Mouse (Mus musculus) neural tube, embryonic 15.5 days (tissue): ENCODE measurements around the gene Tmc8. TPM values are rescaled to one million over a fixed set of nuclear protein-coding genes. Genes with fewer than 3 reads are reported as not detected.
"Not testable (repeated sequence)": the region's sequence is repeated elsewhere in the genome, so short reads cannot be mapped to it uniquely, and the experiment has no call there.

Source experiments
- ATAC-seq: fragments of 200-750 bp; cut with Nextera tagmentation; 2 replicates; pipeline ENCODE4 v1.8.0; 2017; ENCODE audit warnings: mild to moderate bottlenecking, moderate TSS enrichment, moderate library complexity; ENCODE audit not compliant: low FRiP score
- H3K27ac ChIP-seq: fragments of 300-500 bp; sonication (generic); replicated peaks from 2 replicates; pipeline ENCODE4 v1.5.1; 2015; ENCODE audit warnings: mild to moderate bottlenecking, inconsistent platforms
- H3K27me3 ChIP-seq: fragments of 300-500 bp; sonication (generic); replicated peaks from 2 replicates; pipeline ENCODE4 v1.6.1; 2015; ENCODE audit warnings: inconsistent platforms
- H3K36me3 ChIP-seq: fragments of 300-500 bp; sonication (generic); 2 replicates; pipeline ENCODE4 v1.6.1; 2015; ENCODE audit warnings: inconsistent platforms
- H3K4me1 ChIP-seq: fragments of 300-500 bp; sonication (generic); 2 replicates; pipeline ENCODE4 v1.6.1; 2015; ENCODE audit warnings: inconsistent platforms
- H3K4me2 ChIP-seq: fragments of 300-500 bp; sonication (generic); 2 replicates; pipeline ENCODE4 v1.6.1; 2015; ENCODE audit warnings: inconsistent platforms, mild to moderate bottlenecking, moderate library complexity
- H3K4me3 ChIP-seq: fragments of 300-500 bp; sonication (generic); replicated peaks from 2 replicates; pipeline ENCODE4 v1.5.1; 2015; ENCODE audit warnings: mild to moderate bottlenecking, inconsistent platforms
- H3K9ac ChIP-seq: fragments of 300-500 bp; sonication (generic); replicated peaks from 2 replicates; pipeline ENCODE4 v1.6.1; 2015; ENCODE audit warnings: mild to moderate bottlenecking, inconsistent platforms
- H3K9me3 ChIP-seq: fragments of 300-500 bp; sonication (generic); replicated peaks from 2 replicates; pipeline ENCODE4 v1.6.1; 2016; ENCODE audit warnings: inconsistent platforms
- WGBS: fragments of 180-500 bp; shearing (Covaris S2); methylation state at CpG from one replicate; pipeline ENCODE4 v1.1.7; 2015; ENCODE audit warnings: mixed read lengths; 5-methylcytosine and 5-hydroxymethylcytosine counted together
- polyA plus RNA-seq: library from polyadenylated mRNA; unstranded; fragments of >200 nt; fragmentation: Nextera tagmentation; extraction: Ambion mirVana; gene quantifications from 2 replicates; pipeline ENCODE4 v1.2.1, GENCODE M21; 2015

The Tmc8 gene
- polyA plus RNA-seq, 1 experiment from 2014 or later = 0.99 TPM

DNA sequence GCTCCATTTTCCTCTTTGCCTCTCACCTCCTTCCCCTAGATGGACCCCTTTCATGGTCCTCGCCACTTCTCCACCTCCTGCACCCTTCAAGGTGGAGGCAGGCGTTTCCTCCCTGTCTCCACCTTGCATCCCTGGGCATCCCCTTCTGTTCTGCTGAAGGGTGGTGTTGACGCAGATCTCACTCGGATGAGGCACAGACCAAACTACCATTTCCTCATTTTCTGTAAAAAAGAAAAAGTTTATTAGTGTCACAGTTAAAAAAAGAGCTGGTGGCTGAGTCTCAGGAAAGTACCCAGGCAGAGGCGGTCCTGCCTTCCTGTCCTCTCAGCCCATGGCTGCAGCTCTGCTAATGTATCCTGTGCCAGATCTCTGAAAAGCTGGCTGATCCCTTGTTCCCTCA lies 17.3 kb downstream of the Tmc8 start:
- no peaks in the 10 kb centered on the region for H3K27me3 ChIP-seq
- H3K4me1 ChIP-seq = no peaks in the 10 kb centered on the region
- H3K27ac ChIP-seq = no peak overlapping the region
- H3K4me3 ChIP-seq = no peak overlapping the region
- no peak overlapping the region for H3K4me2 ChIP-seq
- no peaks in the 10 kb centered on the region for H3K36me3 ChIP-seq
- no peaks in the 10 kb centered on the region for H3K9me3 ChIP-seq
- no peak for ATAC-seq
- 67% methylated on average over 5 of the region's 5 CpGs for WGBS
- no peak overlapping the region for H3K9ac ChIP-seq

DNA sequence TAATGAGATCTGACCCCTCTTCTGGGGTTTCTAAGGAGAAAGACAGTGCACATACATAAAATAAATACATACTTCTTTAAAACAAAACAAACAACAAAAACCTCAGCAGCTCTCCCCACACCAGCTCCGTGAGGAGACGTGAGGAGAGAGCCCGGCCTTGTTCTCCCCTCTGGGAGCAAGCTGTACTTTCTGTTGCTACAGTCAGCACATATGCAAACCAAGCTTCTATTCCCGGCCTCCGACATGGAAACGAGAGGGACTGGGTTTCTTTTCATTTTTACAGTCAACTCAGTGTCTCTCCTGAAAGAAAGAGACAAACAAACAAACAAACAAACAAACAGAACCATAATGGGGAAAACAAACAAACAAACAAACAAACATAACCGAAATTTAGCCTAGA lies 18.2 kb downstream of the Tmc8 start:
- ATAC-seq = no peak
- Histone ChIP-seq H3K36me3 (no peaks in the 10 kb centered on the region), H3K4me1 (no peaks in the 10 kb centered on the region), H3K9me3 (no peaks in the 10 kb centered on the region), H3K27me3 (no peaks in the 10 kb centered on the region), H3K4me3 (no peak overlapping the region), H3K27ac (no peak overlapping the region), H3K4me2 (no peak overlapping the region), H3K9ac (no peak overlapping the region)
- WGBS = 82% methylated on average over 7 of the region's 7 CpGs

DNA sequence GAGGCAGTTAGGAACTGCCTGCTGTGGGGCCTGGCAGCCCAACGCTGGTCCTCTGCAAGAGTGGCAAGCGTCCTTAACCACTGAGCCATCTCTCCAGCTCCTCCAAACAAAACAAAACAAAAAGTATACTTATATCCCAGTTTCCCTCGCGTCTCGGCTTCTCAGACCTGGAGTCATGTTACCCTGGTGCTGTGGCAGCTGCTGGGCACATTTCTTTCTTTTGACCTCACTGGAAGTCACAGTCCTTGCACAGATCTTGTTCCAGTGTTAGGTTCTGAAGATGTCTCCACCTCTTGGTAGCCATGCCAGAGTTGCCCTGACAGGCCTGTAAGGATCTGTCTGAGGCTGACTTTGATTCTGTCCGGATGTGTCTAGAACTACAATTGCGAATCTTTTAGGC lies 19.8 kb downstream of the Tmc8 start:
- Histone ChIP-seq H3K36me3 (no peaks in the 10 kb centered on the region), H3K9ac (no peak overlapping the region), H3K27me3 (no peaks in the 10 kb centered on the region), H3K9me3 (no peaks in the 10 kb centered on the region), H3K27ac (no peak overlapping the region), H3K4me3 (no peak overlapping the region), H3K4me1 (no peaks in the 10 kb centered on the region), H3K4me2 (no peak overlapping the region)
- WGBS = 73% methylated on average over 7 of the region's 7 CpGs
- no peak for ATAC-seq

DNA sequence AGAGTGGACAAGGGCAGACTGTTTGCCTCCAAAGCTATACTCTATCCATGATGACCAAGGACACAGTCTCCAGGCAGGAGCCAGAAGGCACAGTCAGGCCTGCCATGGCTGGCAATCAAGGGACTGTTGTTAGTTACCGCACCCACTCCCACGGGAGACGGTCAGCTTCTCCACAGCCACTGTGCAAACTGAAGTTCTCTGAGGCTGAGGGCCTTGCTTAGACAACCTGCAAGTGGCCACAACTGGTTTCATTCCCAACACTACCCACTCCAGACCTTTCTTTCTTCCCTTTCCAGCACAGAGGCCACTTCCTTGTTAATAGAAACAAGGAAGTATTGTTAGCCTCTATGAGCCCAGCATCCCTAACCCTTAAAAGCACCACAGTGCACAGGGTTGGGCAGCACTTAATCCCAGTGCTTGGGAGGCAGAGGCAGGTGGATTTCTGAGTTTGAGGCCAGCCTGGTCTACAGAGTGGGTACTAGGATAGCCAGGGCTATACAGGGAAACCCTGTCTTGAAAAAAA lies 21.4 kb downstream of the Tmc8 start:
- Histone ChIP-seq H3K9ac (no peak overlapping the region), H3K27ac (no peak overlapping the region), H3K36me3 (no peaks in the 10 kb centered on the region), H3K4me3 (no peak overlapping the region), H3K9me3 (no peaks in the 10 kb centered on the region), H3K27me3 (no peaks in the 10 kb centered on the region), H3K4me2 (no peak overlapping the region), H3K4me1 (no peaks in the 10 kb centered on the region)
- no peak for ATAC-seq
- WGBS = 97% methylated on average over 3 of the region's 3 CpGs

DNA sequence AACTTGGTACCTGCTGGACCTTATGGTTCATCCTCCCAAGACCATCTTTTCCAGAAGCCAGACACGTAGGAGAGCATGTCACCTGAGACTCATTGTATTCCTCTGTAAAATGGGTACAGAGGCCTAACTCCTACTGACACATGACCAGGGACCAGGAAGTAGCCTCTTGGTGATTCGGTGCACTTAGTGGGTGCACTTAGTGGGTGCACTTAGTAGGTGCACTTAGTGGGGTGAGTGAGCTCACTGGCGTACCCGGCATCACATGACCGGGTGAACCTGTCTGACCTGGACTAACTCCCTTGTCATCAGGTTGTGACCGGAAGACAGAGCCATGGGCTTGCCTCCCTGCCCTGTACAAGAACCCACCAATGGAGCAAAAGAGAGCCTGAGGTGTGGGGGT lies 24.9 kb downstream of the Tmc8 start:
- H3K4me1 ChIP-seq = peaks cover 19% of the 10 kb centered on the region
- no peak overlapping the region for H3K4me2 ChIP-seq
- H3K36me3 ChIP-seq = no peaks in the 10 kb centered on the region
- no peak overlapping the region for H3K27ac ChIP-seq
- no peak overlapping the region for H3K9ac ChIP-seq
- ATAC-seq = no peak
- H3K4me3 ChIP-seq = no peak overlapping the region
- peaks cover 20% of the 10 kb centered on the region for H3K27me3 ChIP-seq
- no peaks in the 10 kb centered on the region for H3K9me3 ChIP-seq
- WGBS = 88% methylated on average over 6 of the region's 6 CpGs

DNA sequence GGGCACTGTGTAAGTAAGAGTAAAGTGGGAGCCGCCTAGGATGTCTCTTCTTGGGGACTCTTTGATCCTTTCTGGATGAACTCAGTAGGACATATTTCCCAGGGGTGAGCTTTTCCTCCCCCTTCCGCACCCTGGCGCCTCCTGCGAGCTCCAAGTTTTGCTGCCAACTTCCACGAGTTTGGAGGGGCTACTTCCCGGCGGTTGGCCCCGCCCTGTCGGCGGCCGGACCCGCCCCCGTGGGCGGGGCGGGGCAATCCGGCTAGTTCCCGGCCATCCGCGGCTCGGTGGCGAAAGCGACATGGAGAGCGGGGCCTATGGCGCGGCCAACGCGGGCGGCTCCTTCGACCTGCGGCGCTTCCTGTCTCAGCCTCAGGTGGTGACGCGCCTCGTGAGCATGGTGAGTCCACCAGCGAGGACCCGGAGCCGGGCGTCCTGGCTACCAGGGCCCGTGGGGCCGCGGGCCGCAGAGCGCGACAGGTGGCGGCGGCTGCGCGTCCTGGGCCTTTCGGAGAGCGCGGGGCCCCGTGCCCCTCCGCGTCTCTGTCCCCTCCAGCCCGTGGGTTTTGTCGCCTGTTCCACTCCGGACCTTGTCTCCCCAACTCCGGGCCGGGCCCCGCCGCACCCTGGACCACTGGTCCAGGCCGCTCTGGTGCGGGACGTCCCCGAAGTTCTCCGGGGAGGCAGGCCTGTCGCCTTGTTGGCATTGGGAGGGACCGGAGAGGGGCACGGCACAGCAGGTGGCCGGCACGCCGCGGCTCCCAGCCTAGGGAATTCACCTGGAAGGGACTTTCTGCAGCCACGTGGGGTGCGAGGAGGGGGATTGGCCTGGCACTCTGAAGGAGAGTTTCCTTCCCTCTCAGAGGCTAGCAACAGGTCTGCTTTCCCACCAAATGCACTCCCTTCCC lies 27.8 kb downstream of the Tmc8 start, which contains the start of the genes Gm20708 and Syngr2:
Gm20708 (plus strand) TSS at position 262 of the 905 bp plus-strand sequence.
Syngr2 (plus strand) TSS at position 262 of the 905 bp plus-strand sequence.
- Histone ChIP-seq H3K4me3 (peak within 1 kb of the TSS; percentile 58), H3K27ac (peak within 1 kb of the TSS; percentile 28; the same call in 1 of the 2 replicates), H3K9ac (peak within 1 kb of the TSS; percentile 55), H3K9me3 (no peaks in the 10 kb centered on the region), H3K27me3 (peaks cover 20% of the 10 kb centered on the region), H3K4me2 (peak within 1 kb of the TSS; percentile 97), H3K4me1 (peaks cover 19% of the 10 kb centered on the region), H3K36me3 (no peaks in the 10 kb centered on the region)
- peak; percentile 59; the same call in 1 of the 2 replicates for ATAC-seq
- under 1% methylated on average over 75 of the region's 75 CpGs for WGBS

DNA sequence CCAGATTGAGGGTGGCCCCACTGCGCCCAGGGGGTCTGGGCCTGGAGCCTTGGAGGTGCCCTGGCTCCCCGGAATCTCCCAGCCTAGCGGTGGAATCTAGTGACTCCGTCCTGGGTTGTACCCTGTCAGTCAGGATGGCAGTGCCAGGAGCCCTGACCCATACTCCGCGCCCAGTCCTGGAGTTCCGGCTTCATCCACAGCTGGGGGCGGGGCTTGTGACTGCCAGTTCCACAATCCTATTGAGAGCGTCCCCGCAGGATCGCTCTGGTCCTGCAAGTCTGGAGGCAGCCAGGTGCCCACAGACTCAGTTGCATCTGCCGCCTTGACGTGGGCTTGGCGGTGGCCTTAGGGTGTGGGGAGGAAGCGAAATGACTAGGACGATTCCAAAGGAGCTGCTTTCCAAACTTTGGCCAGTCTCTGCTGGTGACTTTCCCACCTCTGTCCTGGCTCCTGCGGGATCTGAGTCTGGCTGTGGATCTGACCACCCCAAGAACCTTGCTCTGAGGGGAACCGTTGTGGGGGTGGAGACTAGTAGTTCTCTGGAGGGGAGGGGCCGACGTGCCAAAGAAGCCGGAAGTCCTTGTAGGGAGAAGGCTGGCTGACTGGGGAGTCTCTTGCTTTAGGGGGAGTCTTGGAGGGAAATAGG lies 28.6 kb downstream of the Tmc8 start:
- H3K9ac ChIP-seq = peak overlapping the region; percentile 55
- under 1% methylated on average over 21 of the region's 21 CpGs for WGBS
- peak; percentile 79; the same call in 1 of the 2 replicates for ATAC-seq

DNA sequence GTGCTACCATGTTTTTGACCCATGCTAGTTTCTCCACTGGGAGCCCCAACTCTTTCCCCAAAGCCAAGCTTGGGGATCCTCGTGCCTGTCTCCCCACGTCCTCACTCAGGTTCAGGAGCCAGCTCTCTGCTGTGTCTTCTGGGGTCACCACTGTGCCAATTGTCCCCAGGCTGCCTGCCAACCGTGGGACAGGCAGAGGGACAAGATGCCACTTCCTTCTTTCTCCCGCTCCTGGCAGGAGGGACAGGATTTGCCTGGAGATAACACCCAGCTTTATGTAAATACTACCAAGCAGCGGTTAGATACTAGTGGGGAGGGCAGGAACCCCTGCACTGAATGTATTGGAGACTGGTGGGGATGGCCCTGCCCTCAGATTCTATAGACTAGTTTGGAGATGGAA lies 32.0 kb downstream of the Tmc8 start:
- H3K36me3 ChIP-seq = no peaks in the 10 kb centered on the region
- H3K4me3 ChIP-seq = no peak overlapping the region
- ATAC-seq = no peak
- no peak overlapping the region for H3K4me2 ChIP-seq
- peaks cover 19% of the 10 kb centered on the region for H3K4me1 ChIP-seq
- no peak overlapping the region for H3K9ac ChIP-seq
- peaks cover 15% of the 10 kb centered on the region for H3K27me3 ChIP-seq
- H3K27ac ChIP-seq = no peak overlapping the region
- H3K9me3 ChIP-seq = no peaks in the 10 kb centered on the region
- 79% methylated on average over 5 of the region's 5 CpGs for WGBS

More for the DNA sequence above, 28.6 kb downstream of the Tmc8 start:
- H3K4me2 ChIP-seq = peak overlapping the region; percentile 97
- H3K4me1 ChIP-seq = peaks cover 19% of the 10 kb centered on the region
- no peaks in the 10 kb centered on the region for H3K9me3 ChIP-seq
- H3K4me3 ChIP-seq = peak overlapping the region; percentile 58
- H3K27me3 ChIP-seq = peaks cover 20% of the 10 kb centered on the region
- peak overlapping the region; percentile 28; the same call in 1 of the 2 replicates for H3K27ac ChIP-seq
- no peaks in the 10 kb centered on the region for H3K36me3 ChIP-seq

DNA sequence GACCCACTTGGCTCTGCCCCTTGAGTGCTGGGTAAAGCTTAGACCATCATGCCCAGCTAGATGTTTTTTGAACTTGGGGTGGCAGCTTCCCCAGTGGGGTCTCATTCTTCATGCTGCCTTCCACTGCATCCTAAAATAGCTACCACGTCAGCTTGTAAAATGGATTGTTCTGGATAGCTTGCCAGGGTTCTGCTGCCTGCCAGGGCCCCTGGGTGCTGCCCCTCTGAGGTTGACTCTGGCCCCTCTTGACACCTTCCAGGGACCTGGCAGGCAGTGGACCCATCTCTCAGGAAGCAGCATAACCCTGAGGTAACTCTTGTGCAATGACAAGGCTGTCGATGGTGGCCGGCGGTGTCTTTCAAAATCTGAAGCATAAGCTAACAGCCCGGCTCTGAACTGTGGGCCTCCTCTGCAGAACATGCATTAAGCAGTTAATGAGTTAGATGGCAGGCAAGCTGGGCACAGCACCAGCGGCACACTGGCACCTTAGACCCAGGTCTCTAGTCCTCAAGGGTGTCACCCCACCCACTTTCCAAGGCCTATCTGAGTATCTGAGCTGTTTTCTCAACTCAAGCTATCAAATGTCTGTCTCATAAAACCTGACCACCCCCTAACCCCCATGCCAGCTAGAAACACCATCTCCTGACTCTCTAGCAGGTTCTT lies 33.0 kb downstream of the Tmc8 start:
- Histone ChIP-seq H3K4me1 (peaks cover 10% of the 10 kb centered on the region), H3K27me3 (peaks cover 6% of the 10 kb centered on the region), H3K36me3 (no peaks in the 10 kb centered on the region), H3K4me3 (no peak overlapping the region), H3K9ac (no peak overlapping the region), H3K9me3 (no peaks in the 10 kb centered on the region), H3K4me2 (no peak overlapping the region), H3K27ac (no peak overlapping the region)
- ATAC-seq = no peak
- WGBS = 89% methylated on average over 6 of the region's 6 CpGs

DNA sequence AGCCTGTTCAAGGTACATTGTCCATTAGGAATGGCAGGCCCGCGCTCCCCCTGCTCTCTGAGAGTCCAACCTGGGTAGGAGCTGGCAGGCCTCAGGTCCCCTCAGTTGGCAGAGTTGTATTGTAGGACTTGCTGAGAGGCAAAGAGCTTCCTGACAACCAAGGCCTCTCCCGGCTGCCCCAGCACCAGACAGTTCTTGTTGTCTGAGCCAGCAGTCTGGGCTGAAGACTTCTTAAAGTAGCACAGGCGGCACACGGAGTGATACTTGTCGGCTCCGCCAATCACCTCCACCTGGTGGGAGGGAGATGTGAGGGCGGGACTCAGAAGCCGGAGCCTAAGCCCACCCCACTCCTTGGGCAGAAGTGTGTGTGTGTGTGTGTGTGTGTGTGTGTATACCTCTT lies 34.0 kb downstream of the Tmc8 start:
- not testable (repeated sequence) for H3K4me3 ChIP-seq, H3K27me3 ChIP-seq, H3K27ac ChIP-seq, H3K9ac ChIP-seq, ATAC-seq, H3K9me3 ChIP-seq, H3K36me3 ChIP-seq, H3K4me2 ChIP-seq, H3K4me1 ChIP-seq
- WGBS = 89% methylated on average over 9 of the region's 9 CpGs

DNA sequence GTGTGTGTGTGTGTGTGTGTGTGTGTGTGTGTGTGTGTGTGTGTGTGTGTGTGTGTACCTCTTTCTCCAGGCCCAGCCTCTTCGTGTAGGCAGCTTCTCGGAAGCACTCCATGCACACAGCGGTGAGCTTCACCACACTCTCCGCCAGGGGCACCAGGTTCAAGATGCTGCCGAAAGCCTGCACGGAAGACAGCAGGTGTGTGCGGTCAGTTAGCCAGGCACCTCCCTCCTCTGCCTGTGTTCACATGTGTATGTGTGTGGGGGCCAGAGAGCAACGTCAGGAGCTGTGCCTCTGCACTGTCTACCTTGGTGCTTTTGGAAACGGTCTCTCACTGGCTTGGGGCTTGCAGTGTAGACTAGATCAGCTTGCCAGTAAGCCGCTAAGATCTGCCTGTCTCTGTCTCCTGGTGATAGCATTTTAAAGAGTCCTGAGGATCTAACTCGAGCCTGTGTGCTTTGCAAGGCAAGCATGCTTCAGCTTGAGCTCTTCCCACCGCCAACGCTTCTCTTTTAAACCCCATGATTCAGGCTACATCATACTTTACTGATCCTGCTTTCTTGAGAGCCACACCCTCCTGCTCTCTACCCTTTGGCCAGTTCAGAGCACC lies 34.6 kb downstream of the Tmc8 start:
- H3K4me1 ChIP-seq = no peaks in the 10 kb centered on the region; the same call in 1 of the 2 replicates
- no peak overlapping the region for H3K9ac ChIP-seq
- no peaks in the 10 kb centered on the region for H3K9me3 ChIP-seq
- WGBS = 92% methylated on average over 13 of the region's 13 CpGs
- no peaks in the 10 kb centered on the region for H3K27me3 ChIP-seq
- H3K4me3 ChIP-seq = no peak overlapping the region
- no peak overlapping the region for H3K4me2 ChIP-seq
- H3K36me3 ChIP-seq = no peaks in the 10 kb centered on the region
- no peak overlapping the region for H3K27ac ChIP-seq
- no peak for ATAC-seq
